Mouse (Mus musculus): ENCODE data around the gene Csrp1.

Gene Csrp1

GRCm38 (mm10) chr1:135770896-135771572 lies 51.2 kb downstream of the Csrp1 start:
- peak; percentile 88 for DNase-seq (ENCODE audit: low read depth)

GRCm38 (mm10) chr1:135771573-135771970 lies 51.7 kb downstream of the Csrp1 start:
- DNase-seq (ENCODE audit: low read depth), result peak; percentile 69

GRCm38 (mm10) chr1:135776596-135776995 lies 56.7 kb downstream of the Csrp1 start:
- DNase-seq (ENCODE audit: low read depth), result peak; percentile 49

GRCm38 (mm10) chr1:135777046-135777445 lies 57.2 kb downstream of the Csrp1 start:
- DNase-seq (ENCODE audit: low read depth), result no peak

- peak; percentile 51 for DNase-seq (ENCODE audit: low read depth)
Observed at GRCm38 (mm10) chr1:135778780-135779535, 59.1 kb downstream of the Csrp1 start, which contains the start of gene Tnni1. Gene Tnni1, plus strand, starts transcription at chr1:135779434.

GRCm38 (mm10) chr1:135780649-135781048 lies 60.8 kb downstream of the Csrp1 start:
- DNase-seq (ENCODE audit: low read depth), result no peak

- DNase-seq (ENCODE audit: low read depth), result peak; percentile 65
Observed at GRCm38 (mm10) chr1:135781220-135781619, 61.4 kb downstream of the Csrp1 start.

GRCm38 (mm10) chr1:135782816-135783215 lies 63.0 kb downstream of the Csrp1 start:
- DNase-seq (ENCODE audit: low read depth), result no peak

- peak; percentile 91 for DNase-seq (ENCODE audit: low read depth)
Observed at GRCm38 (mm10) chr1:135787799-135788198, 67.9 kb downstream of the Csrp1 start.

GRCm38 (mm10) chr1:135788708-135789107 lies 68.8 kb downstream of the Csrp1 start:
- DNase-seq (ENCODE audit: low read depth), result peak; percentile 69

GRCm38 (mm10) chr1:135789815-135790214 lies 70.0 kb downstream of the Csrp1 start:
- DNase-seq (ENCODE audit: low read depth), result peak; percentile 78

- no peak for DNase-seq (ENCODE audit: low read depth)
Observed at GRCm38 (mm10) chr1:135792143-135792939, 72.5 kb downstream of the Csrp1 start.

GRCm38 (mm10) chr1:135793370-135794215 lies 73.7 kb downstream of the Csrp1 start:
- no peak for DNase-seq (ENCODE audit: low read depth)

- DNase-seq (ENCODE audit: low read depth), result peak; percentile 22
Observed at GRCm38 (mm10) chr1:135794216-135795134, 74.6 kb downstream of the Csrp1 start.

- no peak for DNase-seq (ENCODE audit: low read depth)
Observed at GRCm38 (mm10) chr1:135798492-135798891, 78.6 kb downstream of the Csrp1 start.

GRCm38 (mm10) chr1:135799109-135799627 lies 79.3 kb downstream of the Csrp1 start:
- DNase-seq (ENCODE audit: low read depth), result no peak

- DNase-seq (ENCODE audit: low read depth), result no peak
Observed at GRCm38 (mm10) chr1:135800192-135800950, 80.5 kb downstream of the Csrp1 start.

Data from 416B (cell line).